Mouse (Mus musculus): Measurements from ENCODE around the gene Rprd1b. TPM values are rescaled to one million over a fixed set of nuclear protein-coding genes. Genes with fewer than 3 reads are reported as not detected.

Gene Rprd1b
- polyA plus RNA-seq, 1 experiment from 2014 or later: 56.6 TPM

GRCm38 (mm10) chr2:158146223-158146622 lies 117.9 kb downstream of the Rprd1b start, which contains the start of gene Tgm2:
Gene Tgm2, minus strand, starts transcription at chr2:158146436.
- peak within 1 kb of the TSS; percentile 52 for H3K4me3 ChIP-seq
- peak; percentile 82 for DNase-seq (ENCODE audit: low spot score)
- WGBS: 1% methylated on average over 33 of the region's 33 CpGs
- peak within 1 kb of the TSS; percentile 74 for H3K27ac ChIP-seq (replicated peaks)
- H3K9me3 ChIP-seq (replicated peaks): peaks cover 4% of the 10 kb centered on the region; the same call in 1 of the 2 replicates
- H3K4me1 ChIP-seq: peaks cover 32% of the 10 kb centered on the region
- peaks cover 32% of the 10 kb centered on the region for H3K27me3 ChIP-seq (ENCODE audit: low read depth, poor library complexity, severe bottlenecking)
- H3K36me3 ChIP-seq: no peaks in the 10 kb centered on the region

- no peak for DNase-seq (ENCODE audit: low spot score)
- WGBS: 89% methylated on average over 8 of the region's 8 CpGs
- no peak overlapping the region for H3K4me3 ChIP-seq
- peaks cover 4% of the 10 kb centered on the region; the same call in 1 of the 2 replicates for H3K9me3 ChIP-seq (replicated peaks)
- H3K4me1 ChIP-seq: peaks cover 32% of the 10 kb centered on the region
- H3K27ac ChIP-seq (replicated peaks): no peak overlapping the region
- H3K36me3 ChIP-seq: no peaks in the 10 kb centered on the region
- peaks cover 32% of the 10 kb centered on the region for H3K27me3 ChIP-seq (ENCODE audit: low read depth, poor library complexity, severe bottlenecking)
Measured at GRCm38 (mm10) chr2:158146971-158147370, 118.7 kb downstream of the Rprd1b start.

- no peaks in the 10 kb centered on the region for H3K36me3 ChIP-seq
- H3K27ac ChIP-seq (replicated peaks): no peak overlapping the region
- peaks cover 4% of the 10 kb centered on the region; the same call in 1 of the 2 replicates for H3K9me3 ChIP-seq (replicated peaks)
- WGBS: 98% methylated on average over 3 of the region's 3 CpGs
- peaks cover 34% of the 10 kb centered on the region for H3K4me1 ChIP-seq
- H3K27me3 ChIP-seq (ENCODE audit: low read depth, poor library complexity, severe bottlenecking): peaks cover 10% of the 10 kb centered on the region
- no peak overlapping the region for H3K4me3 ChIP-seq
- DNase-seq (ENCODE audit: low spot score): no peak
Measured at GRCm38 (mm10) chr2:158151077-158151476, 122.8 kb downstream of the Rprd1b start.

GRCm38 (mm10) chr2:158152685-158153309 lies 124.5 kb downstream of the Rprd1b start:
- peaks cover 4% of the 10 kb centered on the region; the same call in 1 of the 2 replicates for H3K9me3 ChIP-seq (replicated peaks)
- no peaks in the 10 kb centered on the region for H3K36me3 ChIP-seq
- peak overlapping the region; percentile 86 for H3K27ac ChIP-seq (replicated peaks)
- H3K27me3 ChIP-seq (ENCODE audit: low read depth, poor library complexity, severe bottlenecking): no peaks in the 10 kb centered on the region
- H3K4me1 ChIP-seq: peaks cover 38% of the 10 kb centered on the region
- no peak overlapping the region; the same call in 1 of the 2 replicates for H3K4me3 ChIP-seq
- DNase-seq (ENCODE audit: low spot score): peak; percentile 61
- 34% methylated on average over 6 of the region's 6 CpGs for WGBS

- Histone ChIP-seq H3K36me3 (no peaks in the 10 kb centered on the region), H3K4me3 (peak overlapping the region; percentile 50), H3K27me3 (ENCODE audit: low read depth, poor library complexity, severe bottlenecking) (no peaks in the 10 kb centered on the region), H3K9me3 (replicated peaks) (peaks cover 4% of the 10 kb centered on the region; the same call in 1 of the 2 replicates), H3K4me1 (peaks cover 44% of the 10 kb centered on the region), H3K27ac (replicated peaks) (peak overlapping the region; percentile 86)
- peak; percentile 51 for DNase-seq (ENCODE audit: low spot score)
- 2% methylated on average over 22 of the region's 22 CpGs for WGBS
Measured at GRCm38 (mm10) chr2:158153728-158154343, 125.5 kb downstream of the Rprd1b start.

GRCm38 (mm10) chr2:158154641-158155040 lies 126.3 kb downstream of the Rprd1b start:
- 64% methylated on average over 8 of the region's 8 CpGs for WGBS
- H3K4me3 ChIP-seq: no peak overlapping the region
- DNase-seq (ENCODE audit: low spot score): no peak
- H3K27ac ChIP-seq (replicated peaks): peak overlapping the region; percentile 86; the same call in 1 of the 2 replicates
- H3K9me3 ChIP-seq (replicated peaks): peaks cover 4% of the 10 kb centered on the region; the same call in 1 of the 2 replicates
- no peaks in the 10 kb centered on the region for H3K27me3 ChIP-seq (ENCODE audit: low read depth, poor library complexity, severe bottlenecking)
- no peaks in the 10 kb centered on the region for H3K36me3 ChIP-seq
- peaks cover 52% of the 10 kb centered on the region for H3K4me1 ChIP-seq

- Histone ChIP-seq H3K27me3 (ENCODE audit: low read depth, poor library complexity, severe bottlenecking) (no peaks in the 10 kb centered on the region), H3K36me3 (no peaks in the 10 kb centered on the region), H3K4me3 (no peak overlapping the region), H3K9me3 (replicated peaks) (peaks cover 4% of the 10 kb centered on the region; the same call in 1 of the 2 replicates), H3K4me1 (peaks cover 56% of the 10 kb centered on the region), H3K27ac (replicated peaks) (no peak overlapping the region)
- 91% methylated on average over 7 of the region's 7 CpGs for WGBS
- no peak for DNase-seq (ENCODE audit: low spot score)
Measured at GRCm38 (mm10) chr2:158155101-158155500, 126.8 kb downstream of the Rprd1b start.

GRCm38 (mm10) chr2:158155615-158156014 lies 127.3 kb downstream of the Rprd1b start:
- 83% methylated on average over 2 of the region's 2 CpGs for WGBS
- Histone ChIP-seq H3K4me3 (no peak overlapping the region), H3K27ac (replicated peaks) (no peak overlapping the region), H3K36me3 (no peaks in the 10 kb centered on the region), H3K9me3 (replicated peaks) (peaks cover 4% of the 10 kb centered on the region; the same call in 1 of the 2 replicates), H3K4me1 (peaks cover 61% of the 10 kb centered on the region), H3K27me3 (ENCODE audit: low read depth, poor library complexity, severe bottlenecking) (no peaks in the 10 kb centered on the region)
- DNase-seq (ENCODE audit: low spot score): no peak

GRCm38 (mm10) chr2:158156487-158156886 lies 128.2 kb downstream of the Rprd1b start:
- H3K4me1 ChIP-seq: peaks cover 63% of the 10 kb centered on the region
- H3K27ac ChIP-seq (replicated peaks): no peak overlapping the region
- no peak overlapping the region for H3K4me3 ChIP-seq
- WGBS: 95% methylated on average over 9 of the region's 9 CpGs
- DNase-seq (ENCODE audit: low spot score): no peak
- no peaks in the 10 kb centered on the region for H3K9me3 ChIP-seq (replicated peaks)
- H3K36me3 ChIP-seq: no peaks in the 10 kb centered on the region
- no peaks in the 10 kb centered on the region for H3K27me3 ChIP-seq (ENCODE audit: low read depth, poor library complexity, severe bottlenecking)

- DNase-seq (ENCODE audit: low spot score): no peak
- Histone ChIP-seq H3K27me3 (ENCODE audit: low read depth, poor library complexity, severe bottlenecking) (no peaks in the 10 kb centered on the region), H3K4me3 (no peak overlapping the region), H3K36me3 (no peaks in the 10 kb centered on the region), H3K27ac (replicated peaks) (peak overlapping the region; percentile 33; the same call in 1 of the 2 replicates), H3K9me3 (replicated peaks) (no peaks in the 10 kb centered on the region), H3K4me1 (peaks cover 56% of the 10 kb centered on the region)
- 66% methylated on average over 8 of the region's 8 CpGs for WGBS
Measured at GRCm38 (mm10) chr2:158157654-158158053, 129.4 kb downstream of the Rprd1b start.

GRCm38 (mm10) chr2:158159376-158160235 lies 131.3 kb downstream of the Rprd1b start:
- DNase-seq (ENCODE audit: low spot score): no peak
- Histone ChIP-seq H3K9me3 (replicated peaks) (no peaks in the 10 kb centered on the region), H3K36me3 (no peaks in the 10 kb centered on the region), H3K4me3 (no peak overlapping the region), H3K27ac (replicated peaks) (peak overlapping the region; percentile 53), H3K27me3 (ENCODE audit: low read depth, poor library complexity, severe bottlenecking) (no peaks in the 10 kb centered on the region), H3K4me1 (peaks cover 36% of the 10 kb centered on the region)
- 70% methylated on average over 7 of the region's 7 CpGs for WGBS

GRCm38 (mm10) chr2:158161761-158162160 lies 133.5 kb downstream of the Rprd1b start:
- Histone ChIP-seq H3K9me3 (replicated peaks) (no peaks in the 10 kb centered on the region), H3K4me1 (peaks cover 33% of the 10 kb centered on the region), H3K36me3 (no peaks in the 10 kb centered on the region), H3K4me3 (no peak overlapping the region), H3K27ac (replicated peaks) (no peak overlapping the region), H3K27me3 (ENCODE audit: low read depth, poor library complexity, severe bottlenecking) (no peaks in the 10 kb centered on the region)
- 89% methylated on average over 6 of the region's 6 CpGs for WGBS
- DNase-seq (ENCODE audit: low spot score): no peak

Data from midbrain, embryonic 10.5 days (tissue).